Mouse (Mus musculus): ENCODE data around the gene Asic2.
A peak's percentile ranks its signal among the peaks of the same experiment; 100 is the strongest.

The Asic2 gene

DNA sequence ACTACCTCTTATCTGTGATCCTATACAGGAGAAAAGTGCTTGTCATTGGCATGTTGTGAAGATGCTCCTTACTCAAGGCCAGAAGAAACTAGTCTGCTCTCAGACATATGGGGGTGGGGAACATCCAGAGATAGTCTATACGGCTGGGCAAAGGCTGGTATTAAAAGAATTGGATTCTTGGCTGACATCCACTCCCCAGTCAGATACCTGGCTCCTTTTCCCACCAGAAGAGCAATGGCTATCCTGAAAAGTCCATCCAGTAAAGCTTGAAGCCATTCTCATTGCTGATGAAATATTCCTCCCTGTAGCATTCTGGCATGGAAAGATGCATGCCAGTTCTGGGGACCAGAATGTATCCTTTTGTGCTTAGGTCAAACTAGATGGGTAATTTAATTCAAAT is 218.2 kb downstream of the Asic2 start:
- no peak for DNase-seq (ENCODE audit: low spot score in 2 of 2)

DNA sequence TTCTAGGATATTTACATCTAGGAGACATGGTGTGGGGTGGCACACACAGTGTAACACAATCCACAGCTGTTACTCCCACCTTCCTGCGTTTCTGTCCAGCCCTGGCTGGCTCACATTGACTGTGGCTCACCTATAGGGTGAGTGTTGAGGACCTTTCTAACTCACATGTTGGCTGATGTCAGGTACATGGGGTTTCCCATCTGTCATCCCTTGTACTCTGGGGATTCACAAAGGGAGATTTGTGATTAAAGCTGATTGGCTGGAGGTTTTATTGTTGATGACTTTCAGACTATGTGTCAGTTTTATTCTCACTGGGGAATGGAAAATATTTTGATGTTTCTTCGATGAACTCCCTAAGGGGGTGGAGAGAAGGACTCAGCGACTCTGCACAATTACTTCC is 229.3 kb downstream of the Asic2 start:
- DNase-seq (ENCODE audit: low spot score in 2 of 2) = no peak

DNA sequence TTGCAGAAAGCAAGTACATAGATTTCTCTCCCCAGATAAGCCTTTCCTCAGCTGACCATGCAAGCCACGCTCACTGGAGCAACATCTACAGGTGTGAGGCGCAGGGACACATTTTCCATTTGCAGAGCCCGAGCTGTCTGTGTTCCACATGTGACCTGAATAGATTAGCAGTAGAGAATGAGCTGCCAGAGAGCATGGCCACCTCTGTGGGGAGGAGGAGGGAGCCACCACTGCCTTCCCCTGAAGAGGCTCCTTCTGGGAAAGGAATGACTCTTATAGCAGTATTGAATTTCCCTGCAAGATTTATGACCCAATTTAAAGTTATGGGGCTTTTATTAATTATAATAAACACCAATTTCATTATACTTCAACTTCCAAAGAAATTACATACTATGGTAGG is 230.5 kb downstream of the Asic2 start:
- no peak for DNase-seq (ENCODE audit: low spot score in 2 of 2)

DNA sequence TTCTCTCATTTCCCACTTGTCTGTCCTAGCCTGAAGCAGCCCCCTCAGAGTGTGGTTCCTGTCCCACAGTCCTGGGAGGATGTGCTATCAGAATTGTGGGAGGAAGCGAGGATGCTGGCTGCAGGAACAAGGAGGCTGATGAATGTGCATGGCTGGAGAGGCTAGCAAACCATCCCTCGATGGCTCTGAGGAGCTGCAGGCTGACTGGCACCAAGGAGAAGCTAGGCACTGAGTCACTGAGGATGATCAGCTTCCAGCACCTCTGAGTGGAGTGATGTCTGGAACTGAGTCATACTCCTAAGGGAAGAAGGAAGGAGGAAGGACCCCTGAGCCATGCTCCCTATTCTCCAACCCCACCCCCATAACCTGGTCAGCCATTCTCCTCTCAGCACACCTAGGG is 246.2 kb downstream of the Asic2 start:
- DNase-seq (ENCODE audit: low spot score in 2 of 2) = peak; percentile 12 to 17

DNA sequence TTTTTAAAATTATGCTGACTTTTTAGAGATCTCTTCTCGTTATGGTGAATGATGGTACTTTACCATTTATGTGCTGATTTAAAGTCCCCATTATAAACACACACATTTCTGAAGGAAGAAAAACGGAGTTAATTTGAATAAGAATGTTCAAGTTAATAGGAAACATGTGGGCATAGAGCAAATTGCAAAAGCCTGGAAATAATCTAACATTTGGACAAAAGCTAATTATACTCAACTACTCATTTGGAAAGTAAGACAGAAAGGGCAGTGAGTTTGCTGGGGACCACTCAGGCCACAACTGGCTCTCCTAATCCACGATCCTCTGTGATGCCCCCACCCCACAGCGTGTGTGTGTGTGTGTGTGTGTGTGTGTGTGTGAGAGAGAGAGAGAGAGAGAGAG is 253.5 kb downstream of the Asic2 start:
- DNase-seq (ENCODE audit: low spot score in 2 of 2) = no peak

DNA sequence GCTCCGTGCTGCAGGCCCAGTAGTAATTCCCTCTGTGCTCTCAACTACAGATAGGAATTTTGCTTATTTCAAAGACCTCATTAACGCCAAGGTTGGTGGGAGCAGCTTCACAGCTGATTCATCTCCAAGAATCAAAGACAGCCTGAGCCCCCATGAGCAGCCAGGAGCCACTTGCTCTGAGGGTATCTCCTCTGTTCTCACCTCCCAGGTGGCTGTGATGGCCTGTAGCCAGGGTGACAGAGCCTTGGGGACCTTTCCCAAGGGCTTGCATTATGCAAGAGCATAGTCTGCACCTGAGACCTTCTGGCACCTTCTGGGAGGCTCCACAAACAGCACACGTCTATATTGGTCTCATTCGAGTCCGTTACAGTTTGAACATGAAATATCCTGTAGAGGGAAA is 261.3 kb downstream of the Asic2 start:
- DNase-seq (ENCODE audit: low spot score in 2 of 2) = no peak

DNA sequence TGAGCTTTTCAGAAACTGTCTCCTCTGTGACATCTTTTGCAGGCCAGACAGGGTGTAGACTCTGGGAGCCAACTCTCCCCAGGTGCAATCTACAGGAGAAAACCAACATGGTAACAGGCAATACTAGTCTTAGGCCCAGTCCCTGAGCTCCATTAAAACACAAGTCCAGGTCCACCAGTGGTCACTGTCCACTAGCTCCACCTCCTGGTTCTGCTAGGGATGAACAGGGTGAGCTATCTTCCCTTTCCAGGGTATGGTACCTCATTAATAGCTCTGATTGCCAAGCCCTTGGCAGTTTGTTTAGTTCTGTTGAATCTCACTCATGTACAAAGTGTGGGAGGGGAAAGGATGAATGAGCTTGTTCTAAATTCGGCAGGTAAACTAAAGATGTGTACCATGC is 270.2 kb downstream of the Asic2 start:
- DNase-seq (ENCODE audit: low spot score in 2 of 2) = no peak

DNA sequence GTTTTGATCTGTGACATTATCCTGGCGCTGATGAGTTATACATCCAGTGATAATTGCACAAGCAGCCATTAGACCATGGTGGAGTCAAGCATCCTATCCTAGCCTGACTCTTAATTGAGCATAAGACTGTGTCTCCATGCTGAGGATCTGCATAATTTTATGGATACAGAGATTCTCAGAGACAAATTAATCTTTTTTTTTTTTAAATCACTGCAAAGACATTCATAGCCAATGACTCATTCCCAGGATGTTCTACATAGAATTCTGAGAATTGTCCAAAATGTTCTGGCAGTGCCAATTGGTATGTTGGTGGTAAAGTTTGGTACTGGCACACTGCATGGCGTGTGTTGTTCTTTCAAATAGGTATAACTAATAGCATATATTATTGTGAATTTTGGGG is 272.8 kb downstream of the Asic2 start:
- no peak for DNase-seq (ENCODE audit: low spot score in 2 of 2)

DNA sequence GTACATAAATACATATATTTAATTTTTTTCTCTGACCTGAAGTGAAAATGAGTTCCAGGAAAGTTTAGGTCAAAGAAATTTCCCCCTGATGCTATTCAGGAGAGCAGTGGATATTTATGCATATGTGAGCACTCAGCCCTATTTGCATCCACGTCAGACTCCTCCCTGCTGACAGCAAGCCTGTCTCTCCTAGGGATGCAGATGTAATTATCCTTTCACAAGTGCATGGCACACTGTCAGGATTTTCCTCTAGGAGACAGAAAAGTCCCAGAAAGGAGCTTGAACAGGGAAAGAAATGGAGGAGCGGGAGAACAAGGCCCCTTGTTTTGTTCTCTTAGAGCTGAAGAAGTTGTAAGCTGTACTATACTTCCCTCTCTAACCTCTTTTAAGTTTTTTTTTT is 287.7 kb downstream of the Asic2 start:
- no peak for DNase-seq (ENCODE audit: low spot score in 2 of 2)

DNA sequence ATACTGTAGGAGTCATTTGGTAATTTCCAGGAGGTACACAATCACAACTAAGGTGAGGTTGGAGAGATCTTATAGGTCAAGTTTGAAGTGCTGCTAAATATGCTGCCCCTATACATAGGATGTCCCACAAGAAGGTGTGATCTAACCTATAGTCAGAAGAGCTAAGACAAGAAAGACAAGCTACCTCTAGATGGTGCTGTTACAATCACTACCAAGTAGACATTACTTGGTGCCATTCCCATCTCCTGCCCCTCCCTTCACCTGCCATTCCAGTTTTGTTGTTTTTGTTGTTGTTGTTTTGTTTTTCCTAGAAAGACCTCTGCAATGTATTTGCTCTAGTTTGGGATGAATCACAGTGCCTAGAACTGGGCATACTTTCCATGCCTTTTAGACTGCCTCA is 296.5 kb downstream of the Asic2 start:
- DNase-seq (ENCODE audit: low spot score in 2 of 2) = no peak

DNA sequence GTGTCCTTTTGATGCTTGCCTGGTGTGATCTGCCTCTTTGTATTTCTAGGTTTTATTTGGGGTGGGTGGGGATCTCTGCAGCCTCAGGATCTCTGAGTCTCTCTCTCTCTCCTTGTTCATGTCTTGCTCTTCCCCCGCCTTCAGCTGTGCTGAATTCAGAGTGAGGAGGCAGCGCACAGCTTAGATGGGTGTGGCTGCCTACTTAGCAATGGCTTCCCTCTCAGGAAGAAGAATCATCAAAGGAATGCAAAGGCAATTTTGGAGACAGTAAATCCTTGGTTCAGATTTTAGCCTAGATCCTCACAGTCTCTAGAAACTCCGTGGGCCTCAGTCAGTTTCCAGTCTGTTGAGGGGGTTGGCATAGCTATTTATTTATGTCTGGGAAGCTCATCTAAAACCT is 297.8 kb downstream of the Asic2 start:
- DNase-seq (ENCODE audit: low spot score in 2 of 2) = peak; percentile 49 to 62

DNA sequence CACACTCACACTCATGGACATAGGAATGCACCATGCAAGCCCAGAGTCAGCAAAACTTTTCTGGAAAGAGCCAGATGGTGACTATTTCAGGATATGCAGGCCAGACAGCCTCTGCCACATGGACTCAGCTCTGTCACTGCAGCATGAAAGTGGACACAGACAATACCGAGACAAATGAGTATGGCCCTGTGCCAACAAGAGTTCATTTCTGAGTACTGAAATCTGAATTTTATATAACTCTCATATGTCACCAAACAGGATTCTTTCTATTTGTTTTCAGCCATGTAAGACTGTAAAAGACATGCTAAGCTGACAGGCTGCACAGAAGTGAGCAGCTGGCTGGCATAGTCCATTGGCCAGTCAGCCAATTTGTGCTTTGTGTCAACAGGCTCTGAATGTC is 309.4 kb downstream of the Asic2 start:
- DNase-seq (ENCODE audit: low spot score in 2 of 2) = peak in 1 of 2 experiments; percentile 46

DNA sequence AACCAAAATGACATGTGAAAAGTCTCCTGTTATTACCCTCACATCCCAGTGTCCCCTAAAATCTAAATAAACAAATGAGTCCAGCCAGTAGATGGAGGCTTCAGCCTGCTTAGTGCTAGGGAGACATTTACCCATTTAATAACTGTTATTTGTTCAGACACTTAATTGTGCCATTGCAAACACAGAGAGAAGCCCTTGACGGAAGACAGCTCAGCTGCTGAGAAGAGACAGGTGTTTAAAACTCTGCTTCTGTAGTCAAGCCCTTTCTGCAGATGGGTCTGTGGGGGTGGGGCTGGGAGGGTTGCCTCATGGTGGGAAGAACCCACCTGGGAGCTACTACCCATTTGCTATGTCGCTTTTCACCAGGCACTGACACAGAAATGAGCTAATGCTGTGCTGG is 311.1 kb downstream of the Asic2 start:
- no peak for DNase-seq (ENCODE audit: low spot score in 2 of 2)

DNA sequence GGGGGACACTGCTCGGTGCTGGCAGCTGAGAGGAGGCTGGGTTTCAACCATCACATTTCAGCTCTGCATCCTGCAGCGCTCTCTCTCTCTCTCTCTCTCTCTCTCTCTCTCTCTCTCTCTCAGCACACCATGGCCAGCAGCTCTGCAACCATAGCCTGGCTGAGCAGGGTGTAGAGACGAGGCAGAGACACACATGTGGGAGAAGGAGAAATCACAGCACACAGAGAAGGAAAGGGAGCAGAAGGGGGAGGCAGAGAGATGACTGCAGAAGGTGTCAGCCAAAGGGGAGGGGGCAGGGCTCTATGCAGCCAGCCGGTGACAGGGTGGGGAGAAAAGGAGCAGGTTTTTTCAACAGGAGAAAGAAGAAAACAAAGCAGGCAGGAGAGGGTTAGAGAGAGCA is 320.4 kb downstream of the Asic2 start:
- DNase-seq (ENCODE audit: low spot score in 2 of 2) = no peak

DNA sequence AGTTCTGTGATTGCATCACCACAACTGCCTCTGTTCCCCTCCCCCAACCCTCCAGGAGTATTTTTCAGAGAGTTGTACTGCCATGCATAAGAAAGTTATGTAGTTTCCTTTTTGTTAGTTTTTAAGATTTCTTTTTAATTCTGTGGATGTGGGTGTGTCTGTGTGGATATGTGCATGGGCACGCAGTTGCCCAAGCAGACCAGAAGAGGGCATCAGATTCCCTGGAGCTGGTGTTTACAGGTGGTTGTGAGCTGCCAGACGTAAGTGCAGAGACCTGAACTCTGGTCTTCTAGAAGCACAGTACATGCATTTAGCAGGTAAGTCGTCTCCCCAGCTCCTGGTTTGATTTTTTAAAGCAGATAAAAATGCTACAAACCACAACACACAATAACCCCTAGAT is 322.7 kb downstream of the Asic2 start:
- DNase-seq (ENCODE audit: low spot score in 2 of 2) = no peak

DNA sequence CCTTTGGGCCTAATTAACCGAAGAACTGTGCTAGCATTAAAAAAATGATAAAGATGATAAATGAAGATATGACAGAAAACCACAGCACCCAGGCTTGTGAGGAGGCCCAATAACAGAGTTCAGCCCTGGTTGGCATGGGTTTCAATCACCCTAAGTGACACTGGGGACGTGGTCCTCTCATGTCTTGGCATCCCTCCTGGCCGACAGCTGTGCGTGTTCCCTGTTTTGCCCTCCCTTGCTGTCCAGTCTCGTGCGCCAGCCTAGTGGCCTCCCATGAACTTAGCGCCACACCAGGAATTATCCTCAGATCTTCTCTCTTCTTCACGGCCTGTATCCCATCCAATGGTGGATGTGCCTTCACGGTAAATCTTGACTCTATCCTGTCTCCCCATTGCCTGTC is 331.9 kb downstream of the Asic2 start:
- DNase-seq (ENCODE audit: low spot score in 2 of 2) = no peak

DNA sequence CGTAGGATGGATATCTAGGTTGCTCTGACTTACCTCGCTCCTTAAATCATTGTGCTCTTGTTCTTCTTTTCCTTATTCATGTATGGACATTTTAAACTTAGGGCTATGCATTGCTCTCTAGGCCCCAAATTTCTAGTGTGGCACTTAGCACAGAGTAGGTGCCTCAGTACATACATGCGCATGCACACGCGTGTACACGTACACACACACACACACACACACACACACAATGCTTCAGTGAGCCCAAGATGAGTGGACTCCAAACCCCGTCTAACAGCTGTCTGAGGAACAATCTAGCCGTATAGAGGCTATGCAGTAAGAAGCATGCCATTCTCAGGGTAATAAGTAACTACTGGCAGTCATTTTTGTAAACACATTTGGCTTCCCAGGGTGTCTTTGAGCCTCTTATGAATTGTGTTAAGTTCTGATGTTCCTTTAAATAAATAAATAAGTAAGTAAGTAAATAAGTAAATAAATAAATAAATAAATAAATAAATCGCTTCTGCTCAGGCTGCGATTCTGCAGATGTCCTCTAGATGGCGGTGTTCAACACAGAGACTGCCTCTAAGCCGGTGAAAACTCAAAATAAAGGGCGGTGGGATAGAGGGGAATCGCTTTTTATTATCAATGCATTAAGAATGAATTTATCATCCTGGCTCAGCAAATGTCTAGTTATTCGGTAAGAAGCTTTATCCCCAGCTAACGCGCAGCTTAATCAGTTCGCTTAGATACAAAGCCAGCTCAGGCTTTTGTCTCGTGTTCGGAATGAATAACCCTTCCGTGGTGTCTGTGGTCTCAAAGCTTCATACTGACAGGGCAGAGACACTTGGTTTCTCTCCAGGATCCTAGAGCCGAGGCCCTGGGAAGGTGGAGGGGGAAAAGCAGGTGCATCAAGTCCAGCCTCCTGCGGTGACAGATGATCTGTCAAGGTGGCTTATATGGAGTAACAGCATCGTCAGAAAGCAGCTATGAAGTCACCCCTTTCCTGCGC is 333.6 kb downstream of the Asic2 start:
- peak; percentile 54 to 55 for DNase-seq (ENCODE audit: low spot score in 2 of 2)

DNA sequence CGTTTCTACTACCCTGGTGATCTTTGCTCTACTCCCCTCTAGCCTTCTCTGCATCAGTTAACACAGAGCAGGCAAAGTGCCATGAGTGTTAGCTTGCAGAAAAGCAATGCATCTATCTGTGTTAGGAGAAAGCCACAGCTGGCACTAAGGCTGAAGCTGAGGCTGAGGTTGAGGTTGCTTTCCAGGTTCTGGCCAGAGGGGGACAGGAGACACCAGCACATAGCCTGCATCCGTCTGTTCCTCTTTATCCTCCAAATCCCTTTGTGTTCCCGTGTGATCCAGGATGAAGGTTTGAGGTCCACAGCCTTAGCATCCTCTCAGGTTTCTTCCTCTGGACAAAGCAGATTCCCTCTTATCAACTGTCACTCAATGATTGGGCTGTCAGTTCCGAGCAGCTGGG is 343.1 kb downstream of the Asic2 start:
- DNase-seq (ENCODE audit: low spot score in 2 of 2) = no peak

DNA sequence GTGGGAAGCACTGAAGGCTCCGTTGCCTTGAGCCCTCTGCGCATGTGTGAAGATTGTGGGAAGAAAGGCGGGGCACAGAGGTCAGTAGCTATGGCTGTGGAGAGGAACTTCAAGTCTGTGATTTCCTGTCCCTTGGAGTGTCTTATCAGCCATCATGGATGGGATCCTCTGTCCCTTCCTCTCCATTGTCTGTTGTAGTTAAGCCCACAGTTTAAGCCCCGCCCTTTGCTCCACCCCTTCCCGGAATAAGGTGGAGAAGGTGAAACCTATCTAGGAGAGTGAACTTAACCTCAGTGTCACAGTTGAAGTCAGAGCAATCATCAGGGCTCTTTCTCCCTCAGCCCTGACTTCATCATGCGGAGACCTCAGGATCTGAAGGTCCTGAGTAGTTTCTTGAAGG is 347.7 kb downstream of the Asic2 start:
- DNase-seq (ENCODE audit: low spot score in 2 of 2) = no peak

DNA sequence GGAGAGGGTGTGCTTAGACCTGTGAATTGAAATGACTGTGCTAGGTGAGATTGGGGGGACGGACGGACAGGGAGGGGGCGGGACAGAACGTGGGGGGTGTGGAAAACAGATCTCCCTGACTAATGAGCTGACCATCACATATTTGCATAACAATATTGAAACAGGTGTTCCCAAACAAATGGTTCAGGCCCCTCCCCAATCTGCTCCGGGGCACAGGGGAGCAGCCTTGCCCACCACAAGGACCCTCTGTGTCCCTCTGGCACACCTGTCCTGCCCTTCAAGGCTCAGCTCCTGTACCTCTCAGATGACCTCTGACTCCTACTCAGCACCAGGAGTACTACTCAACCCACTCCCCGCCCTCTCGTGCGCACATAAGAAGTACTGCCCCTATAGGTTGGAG is 351.8 kb downstream of the Asic2 start:
- DNase-seq (ENCODE audit: low spot score in 2 of 2) = no peak

DNA sequence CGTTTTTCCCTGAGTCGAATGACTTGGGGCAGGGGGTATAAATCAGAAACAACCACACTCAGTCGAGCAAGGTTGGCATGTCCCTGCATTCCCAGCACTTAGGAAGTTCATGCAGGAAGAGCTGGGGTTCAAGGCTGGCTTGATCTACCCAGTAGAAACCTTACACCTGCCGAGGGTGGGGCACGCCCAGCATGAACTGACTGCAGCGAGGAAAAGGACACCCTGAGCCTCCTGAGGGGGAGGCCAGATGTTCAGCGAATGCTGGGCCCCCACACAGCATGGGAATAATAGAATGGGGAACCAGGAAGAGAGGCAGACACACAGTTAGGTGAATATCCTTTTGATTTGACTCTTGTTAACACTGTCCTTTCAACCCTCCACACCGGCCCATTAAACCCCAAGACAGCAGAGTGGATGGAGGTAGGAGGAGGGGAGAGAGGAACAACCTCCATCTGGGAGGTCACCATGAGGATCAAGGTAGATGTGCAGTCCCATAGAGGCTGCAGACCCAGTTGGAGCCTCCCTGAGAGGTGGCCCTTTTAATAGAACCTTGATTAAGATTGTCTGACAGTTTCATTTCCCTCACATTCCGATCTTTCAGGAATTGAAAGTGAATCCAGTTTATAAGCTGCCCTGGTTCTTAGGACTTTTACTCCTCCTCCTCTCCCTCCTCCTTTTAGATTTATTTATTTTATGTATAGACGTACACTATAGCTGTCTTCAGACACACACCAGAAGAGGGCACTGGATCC is 354.2 kb downstream of the Asic2 start:
- DNase-seq (ENCODE audit: low spot score in 2 of 2) = no peak

DNA sequence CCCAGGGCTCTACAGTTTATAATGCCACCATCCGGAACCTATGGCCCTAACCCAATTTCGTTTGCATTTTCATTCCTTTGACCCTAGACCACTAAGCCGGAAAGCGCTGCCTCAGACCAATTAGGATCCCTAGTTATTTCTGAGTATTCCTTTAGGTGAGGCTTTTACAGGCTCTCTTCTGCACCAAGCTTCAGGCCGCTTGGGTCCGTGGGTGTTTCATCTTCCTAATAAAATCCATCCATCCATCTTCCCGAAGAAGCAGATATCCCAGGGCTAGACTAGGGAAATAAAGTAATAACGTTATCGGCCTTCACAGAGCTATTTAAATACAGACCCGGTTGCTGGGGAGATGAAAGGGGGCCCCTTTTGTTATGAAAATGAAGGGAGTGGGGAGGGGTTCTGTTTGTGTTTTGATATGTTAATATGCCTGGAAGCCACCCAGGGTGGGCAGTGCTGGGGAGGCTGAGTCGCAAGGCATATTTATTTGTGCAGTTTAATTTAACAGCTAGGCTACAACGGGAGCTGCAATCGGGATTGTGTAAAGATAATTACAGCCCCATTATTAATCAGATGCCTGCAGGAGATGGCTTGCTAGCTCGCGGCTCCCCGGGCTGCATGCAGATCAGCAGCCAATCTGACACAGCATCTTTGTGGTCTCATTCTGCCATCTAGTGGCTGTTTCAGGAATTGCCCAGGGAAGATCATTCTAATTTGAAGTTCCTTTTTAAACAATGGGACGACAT is 355.3 kb downstream of the Asic2 start:
- peak; percentile 87 to 94 for DNase-seq (ENCODE audit: low spot score in 2 of 2)
